Mouse (Mus musculus) right cerebral cortex, adult 18-20 months (tissue): ENCODE data around the gene Cers2.

Experiments used
- DNase-seq: peaks from one replicate; pipeline ENCODE4 v3.0.0; 2022; ENCODE audit warnings: mixed read lengths

The Cers2 gene

DNA sequence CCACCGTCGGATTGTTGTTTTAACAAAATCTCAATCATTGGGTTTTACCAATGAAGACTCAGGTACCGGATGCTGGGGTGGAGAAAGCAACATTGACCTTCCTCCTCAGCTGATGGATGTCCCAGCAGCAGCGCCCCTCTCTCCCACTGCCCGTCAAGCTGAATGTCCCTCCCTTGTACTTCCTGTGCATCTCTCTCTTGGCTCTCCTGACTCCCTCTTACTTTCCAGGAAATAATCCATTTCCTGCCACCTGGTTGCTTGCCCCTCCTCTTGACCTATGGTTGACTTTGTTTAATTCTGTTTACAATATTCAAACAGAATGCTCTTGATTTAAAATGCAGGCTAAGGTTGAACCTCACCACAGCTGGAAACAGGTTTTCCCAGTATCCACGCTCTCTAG, 24.4 kb upstream of the Cers2 start:
- no peak for DNase-seq

DNA sequence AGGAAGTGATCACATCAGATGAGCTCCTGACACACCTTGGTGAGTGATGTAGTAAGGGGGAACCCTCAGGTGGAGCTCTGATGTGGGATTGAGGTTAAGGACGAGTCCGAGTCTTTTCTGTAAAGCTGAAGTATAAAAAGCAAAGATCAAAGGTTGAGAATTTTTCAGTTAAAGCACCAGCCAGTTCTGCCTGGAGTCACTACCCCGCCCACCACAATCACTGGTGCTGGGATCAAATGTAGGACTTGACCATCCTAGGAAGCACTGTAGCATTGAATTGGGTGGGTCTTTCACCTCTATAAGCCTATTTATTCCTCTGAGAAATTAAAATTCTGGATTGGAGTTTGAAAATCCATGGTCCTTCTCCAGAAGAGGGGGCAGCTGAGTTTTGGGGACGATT, 23.6 kb upstream of the Cers2 start:
- no peak for DNase-seq

DNA sequence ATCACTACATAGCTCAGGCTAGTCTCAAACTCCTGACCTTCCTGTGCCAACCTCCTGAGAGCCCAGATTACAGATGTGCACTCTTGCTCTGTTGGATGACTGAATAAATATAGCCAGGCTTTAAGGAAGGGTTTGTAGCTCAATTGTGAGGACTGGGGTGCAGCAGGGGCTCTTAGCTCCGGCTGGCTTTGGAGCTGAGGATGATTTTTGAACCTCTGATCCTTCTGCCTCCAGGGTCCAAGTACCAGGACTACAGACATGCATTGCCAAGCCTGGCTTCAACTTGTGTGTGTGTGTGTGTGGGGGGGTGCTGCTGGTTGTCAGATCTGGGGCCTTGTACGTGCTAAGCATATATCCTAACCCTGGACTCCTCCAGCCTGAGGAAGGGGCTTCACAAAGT, 21.7 kb upstream of the Cers2 start:
- no peak for DNase-seq

DNA sequence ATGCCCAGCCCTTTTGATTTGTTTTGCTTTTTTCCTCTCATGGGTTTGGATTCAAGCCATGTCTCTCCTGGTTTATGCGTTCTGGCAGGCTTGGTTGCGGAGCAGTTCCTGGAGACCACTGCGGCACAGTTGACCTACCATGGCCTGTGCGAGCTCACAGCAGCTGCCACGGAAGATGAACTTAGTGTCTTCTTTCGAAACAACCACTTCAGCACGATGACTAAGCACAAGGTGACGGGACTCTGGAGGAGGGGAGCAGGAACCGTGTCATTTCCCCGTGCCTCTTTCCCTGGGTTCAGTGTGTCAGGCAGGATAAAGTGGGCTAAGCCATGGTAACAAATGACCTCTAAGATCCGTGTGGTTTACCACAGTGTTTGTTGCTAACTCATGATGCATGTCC, 21.1 kb upstream of the Cers2 start:
- DNase-seq, result no peak

DNA sequence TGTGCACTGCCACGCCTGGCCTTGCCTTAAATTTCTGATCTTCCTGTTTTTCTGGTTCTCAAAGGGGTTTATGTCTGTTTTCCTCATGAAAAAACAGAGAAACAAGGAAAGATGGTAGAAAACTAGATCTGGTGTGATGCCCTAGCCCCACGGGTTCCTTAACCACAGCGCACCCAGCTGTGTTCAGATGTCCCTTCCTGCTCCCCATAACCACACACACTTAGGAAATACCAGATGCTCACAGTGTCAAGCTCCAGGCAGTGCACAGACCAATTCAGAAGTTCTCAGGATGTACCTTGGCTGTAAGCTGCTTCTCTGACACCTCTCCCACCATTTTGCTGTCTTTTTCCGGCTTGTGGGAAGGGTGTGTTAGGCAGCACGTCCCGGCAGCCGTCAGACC, 20.3 kb upstream of the Cers2 start:
- DNase-seq, result no peak

DNA sequence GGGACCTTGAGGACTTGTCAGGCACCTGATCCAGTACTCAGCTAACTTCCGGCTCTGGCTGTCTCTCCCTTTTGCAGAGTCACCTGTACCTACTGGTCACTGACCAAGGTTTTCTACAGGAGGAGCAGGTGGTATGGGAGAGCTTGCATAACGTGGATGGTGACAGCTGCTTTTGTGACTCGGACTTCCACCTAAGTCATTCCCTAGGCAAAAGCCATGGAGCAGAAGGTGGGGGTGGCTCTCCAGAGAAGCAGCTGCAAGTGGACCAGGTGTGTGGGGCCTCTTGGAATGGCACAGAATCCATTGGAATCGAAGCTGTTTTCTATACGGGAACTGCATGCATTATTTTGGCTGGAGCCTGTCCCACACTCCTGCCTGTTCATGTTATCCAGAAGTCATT, 19.9 kb upstream of the Cers2 start:
- no peak for DNase-seq

DNA sequence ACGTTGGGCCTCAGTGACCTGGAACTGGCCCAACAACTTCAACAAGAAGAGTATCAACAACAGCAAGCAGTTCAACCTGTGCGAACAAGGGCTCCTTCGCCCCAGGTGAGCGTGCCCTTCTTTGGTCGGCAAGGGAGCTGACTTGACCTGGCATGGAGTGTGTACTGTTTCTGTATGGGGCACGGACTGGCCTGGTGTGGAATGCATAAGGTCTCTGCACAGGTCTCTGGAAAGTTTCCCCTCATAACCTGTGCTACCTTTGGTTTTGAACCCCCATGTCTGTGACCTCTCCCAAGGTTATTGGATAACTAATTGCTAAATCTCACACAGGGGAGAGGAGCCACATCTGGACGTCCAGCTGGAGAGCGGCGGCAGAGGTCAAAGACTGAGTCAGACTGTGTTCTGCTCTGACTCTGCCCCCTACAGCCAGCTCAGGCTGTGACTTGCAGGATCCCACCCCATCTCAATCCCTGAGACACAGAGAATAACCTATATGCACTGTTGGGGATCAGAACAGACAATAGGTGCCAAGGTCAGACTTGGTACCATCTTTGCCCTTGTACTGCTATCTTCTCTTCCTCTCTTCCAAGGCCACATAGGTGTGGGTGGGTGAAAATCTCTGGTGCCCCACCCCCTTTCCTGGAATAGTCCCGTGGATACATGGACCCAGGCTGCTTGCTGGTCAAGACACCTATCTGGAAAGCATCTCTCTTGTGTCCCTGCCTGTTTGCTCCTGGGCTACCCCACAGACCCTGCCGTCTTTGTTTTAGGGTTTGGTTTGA, 19.1 kb upstream of the Cers2 start:
- DNase-seq, result no peak

DNA sequence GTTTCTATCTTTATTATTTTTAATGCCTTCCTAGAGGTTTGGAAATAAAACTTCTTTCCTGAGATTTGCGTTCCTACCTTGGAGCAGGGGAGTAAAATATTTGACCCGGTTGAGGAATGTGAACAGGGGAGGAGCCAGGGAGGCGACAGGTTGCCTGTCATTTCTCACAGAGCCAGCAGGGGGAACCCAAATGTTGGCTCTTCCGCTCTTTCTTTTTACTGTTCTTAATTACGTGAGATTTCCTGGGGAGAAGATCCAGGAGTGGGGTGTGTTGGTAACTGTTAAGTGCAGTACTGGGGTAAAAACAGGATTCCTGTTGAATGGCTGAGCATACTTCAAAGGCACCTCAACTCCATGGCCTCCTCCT, 18.5 kb upstream of the Cers2 start:
- DNase-seq, result no peak

DNA sequence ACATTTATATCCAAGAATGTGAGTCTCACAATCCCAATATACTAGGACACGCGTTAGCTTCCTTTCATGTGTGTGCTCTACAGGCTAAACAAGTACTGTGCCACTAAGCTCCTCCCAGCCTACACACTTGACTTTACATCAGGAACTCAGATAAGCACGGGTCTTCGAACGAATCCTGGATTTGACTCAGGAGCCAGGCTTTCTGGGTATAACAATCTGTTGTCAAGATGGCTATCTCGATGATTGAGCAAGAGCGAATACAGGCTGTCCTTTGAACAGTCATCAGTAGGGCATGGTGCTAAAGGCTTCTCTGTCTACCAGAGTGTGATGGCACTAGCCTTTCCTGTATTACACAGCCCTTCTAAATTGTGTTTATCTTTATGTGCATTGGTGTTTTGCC, 16.6 kb upstream of the Cers2 start:
- no peak for DNase-seq

DNA sequence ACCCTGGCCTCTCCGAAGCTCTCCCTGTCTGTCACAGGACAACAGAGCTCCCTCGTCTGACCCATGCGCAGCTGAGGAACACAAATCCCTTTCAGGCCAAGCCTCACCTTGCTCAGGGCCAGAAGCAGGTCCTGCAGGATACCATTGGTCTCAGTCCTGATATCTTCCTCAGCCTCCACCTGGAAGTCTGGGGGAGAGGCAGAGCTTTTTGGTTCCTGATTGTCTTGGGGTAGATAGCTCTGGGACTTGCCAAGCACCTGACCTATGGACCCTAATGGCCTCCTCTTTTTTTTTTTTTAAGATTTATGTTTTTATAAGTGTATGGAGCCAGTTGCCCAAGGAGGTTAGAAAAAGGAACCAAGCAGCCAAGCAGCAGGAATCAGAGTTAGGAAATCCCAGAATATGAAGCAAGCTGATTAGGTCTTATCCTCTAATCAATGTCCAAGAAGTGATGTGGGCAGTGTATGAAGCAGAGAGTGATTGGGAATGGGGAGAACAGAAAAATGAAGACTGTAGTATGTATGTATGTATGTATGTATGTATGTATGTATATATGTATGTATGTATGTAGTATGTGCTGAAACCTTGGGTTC, 13.3 kb upstream of the Cers2 start:
- no peak for DNase-seq

DNA sequence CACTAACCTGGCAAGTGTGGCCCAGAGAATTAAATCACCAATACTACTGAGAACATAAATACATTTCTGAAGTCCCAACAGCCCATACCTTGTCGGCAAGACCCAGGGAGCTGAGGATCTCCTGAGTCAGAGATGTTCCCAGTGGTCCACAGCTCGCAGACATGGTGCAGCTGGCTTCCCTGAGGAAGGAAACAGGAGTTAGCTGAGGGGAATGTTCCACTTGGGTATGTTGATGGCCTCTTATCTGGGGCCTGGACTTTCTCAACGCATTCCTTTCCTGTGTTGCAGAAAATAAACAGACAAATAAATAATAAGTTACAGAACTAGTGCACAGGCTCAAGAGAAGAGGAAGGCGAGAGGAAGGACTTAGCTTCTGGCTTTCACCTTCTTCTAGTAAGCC, 8.3 kb upstream of the Cers2 start:
- no peak for DNase-seq

DNA sequence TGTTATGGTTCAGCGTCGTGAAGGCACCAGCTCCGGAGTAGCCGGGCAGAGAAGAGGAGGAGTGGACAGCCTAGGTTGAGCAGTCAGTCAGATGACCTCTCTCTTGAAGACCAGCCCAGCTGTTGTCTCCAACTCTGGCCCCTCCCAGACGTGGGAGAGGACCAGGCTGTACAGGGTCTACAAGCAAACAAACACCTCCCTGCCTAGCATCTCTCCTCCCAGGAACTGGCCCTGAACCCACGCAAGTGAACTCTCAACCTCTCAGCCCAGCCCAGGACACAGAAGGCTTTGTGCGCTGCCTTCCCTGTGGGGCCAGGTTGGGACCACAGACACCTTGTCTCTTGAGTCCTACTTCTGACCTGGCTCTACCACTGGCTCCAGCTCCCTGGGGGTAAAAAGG, 7.5 kb upstream of the Cers2 start, which contains the start of gene Anxa9:
Gene Anxa9, minus strand, starts transcription at position 77 of the 400 bp plus-strand sequence.
- DNase-seq, result no peak

DNA sequence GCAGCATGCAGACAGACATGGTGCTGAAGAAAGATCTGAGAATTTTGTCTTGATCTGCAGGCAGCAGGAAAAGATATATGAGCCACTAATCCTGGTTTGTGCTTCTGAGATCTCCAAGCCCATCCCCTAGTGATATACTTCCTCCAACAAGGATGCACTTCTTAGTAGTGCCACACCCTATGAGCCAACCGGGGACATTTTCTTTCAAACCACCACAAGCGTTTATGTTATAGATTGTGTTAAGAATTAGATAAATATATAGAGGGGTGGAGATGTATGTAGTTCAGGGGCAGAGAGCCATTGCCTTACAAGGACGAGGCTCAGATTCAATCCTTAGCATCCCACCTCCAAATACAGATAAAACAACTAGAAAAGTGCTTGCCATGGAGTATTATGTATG, 4.1 kb upstream of the Cers2 start:
- DNase-seq, result no peak

DNA sequence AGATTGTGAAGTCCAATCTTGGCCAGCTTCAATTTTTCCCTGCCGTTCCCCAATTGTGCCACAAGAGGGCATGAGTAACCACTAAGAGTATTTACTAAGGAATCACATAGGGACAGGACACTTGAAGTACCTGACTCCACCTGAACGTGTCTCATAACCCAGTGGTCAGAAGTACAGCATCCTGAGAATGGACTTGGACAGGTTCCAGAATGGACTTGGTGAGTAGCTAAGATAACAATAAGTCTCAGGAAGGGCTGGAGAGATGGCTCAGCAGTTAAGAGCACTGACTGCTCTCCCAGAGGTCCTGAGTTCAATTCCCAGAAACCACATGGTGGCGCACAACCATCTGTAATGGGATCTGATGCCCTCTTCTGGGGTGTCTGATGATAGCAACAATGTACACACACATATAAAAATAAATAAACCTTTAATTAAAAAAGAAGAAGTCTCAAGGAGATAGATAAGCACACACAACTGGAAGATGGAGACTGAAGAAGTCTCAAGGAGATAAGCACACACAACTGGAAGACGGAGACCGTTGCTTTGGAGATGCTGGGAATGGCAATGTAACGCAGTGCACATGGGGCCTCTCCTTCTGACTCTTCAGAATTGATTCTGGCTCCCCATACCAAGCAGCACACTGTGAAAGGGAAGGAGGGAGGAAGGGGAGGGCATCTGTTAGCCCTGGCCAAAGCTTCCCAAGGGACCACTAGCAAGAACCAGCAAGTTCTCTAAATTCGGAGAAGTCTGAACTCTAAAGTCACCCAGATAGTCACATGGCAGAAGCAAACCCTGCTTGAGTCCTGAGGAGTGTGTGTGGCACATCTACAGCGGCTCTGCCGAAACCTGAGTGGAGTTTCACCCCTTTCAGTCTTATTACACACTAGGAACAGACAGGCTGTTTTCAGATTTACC, 3.4 kb upstream of the Cers2 start:
- peak; percentile 60 for DNase-seq

DNA sequence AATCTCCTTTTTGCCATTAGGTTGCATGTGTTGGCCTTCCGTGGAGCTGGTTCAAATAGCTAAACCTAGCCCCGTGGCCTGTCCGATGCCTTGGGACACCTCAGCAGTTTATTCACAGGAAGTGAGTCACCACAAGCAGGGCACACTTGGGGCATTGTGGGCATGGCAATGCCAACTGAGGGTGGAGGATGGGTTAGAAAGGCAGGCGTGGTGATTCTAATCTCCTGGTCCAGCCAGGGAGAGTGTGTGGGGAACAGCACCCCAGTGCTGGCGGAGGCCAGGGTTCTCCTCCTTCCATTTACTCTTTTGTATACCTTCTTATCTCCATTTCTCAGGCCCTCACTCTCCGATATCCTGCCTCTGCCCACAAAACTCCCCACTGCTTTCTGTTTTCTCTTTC, 2.0 kb upstream of the Cers2 start:
- DNase-seq, result no peak

DNA sequence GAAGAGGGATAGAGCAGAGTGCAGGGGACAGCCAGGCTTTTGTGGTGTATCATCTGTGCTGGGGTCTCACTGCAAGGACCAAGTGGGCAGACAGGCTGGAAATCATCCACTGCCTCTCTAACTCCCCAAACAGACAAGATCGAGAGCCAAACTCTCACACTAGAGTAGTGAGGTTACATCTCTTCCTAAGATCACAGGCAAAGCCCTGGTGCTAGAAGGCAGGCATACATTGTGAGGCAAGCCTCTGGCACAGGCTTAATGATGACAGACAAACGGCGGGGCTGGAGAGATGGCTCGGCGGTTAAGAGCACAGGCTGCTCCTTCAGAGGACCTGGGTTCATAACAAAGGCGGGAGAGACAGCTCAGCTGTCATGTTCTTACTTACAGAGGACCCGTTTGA, 1.1 kb upstream of the Cers2 start:
- no peak for DNase-seq

DNA sequence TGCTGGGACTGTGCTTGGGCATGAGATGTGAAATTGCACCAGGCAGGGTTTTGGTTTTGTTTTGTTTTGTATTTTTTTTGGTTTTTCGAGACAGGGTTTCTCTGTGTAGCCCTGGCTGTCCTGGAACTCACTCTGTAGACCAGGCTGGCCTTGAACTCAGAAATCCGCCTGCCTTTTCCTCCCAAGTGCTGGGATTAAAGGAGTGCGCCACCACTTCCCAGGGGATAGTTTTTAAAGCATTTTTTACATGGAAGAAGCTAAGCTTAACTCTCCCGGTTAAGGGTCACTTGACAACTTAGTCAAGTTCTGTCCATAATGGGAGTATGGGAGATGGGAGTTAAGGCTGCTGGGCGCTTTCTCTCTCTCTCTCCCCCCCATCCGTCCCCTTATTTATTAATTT, 516 bp upstream of the Cers2 start:
- no peak for DNase-seq

DNA sequence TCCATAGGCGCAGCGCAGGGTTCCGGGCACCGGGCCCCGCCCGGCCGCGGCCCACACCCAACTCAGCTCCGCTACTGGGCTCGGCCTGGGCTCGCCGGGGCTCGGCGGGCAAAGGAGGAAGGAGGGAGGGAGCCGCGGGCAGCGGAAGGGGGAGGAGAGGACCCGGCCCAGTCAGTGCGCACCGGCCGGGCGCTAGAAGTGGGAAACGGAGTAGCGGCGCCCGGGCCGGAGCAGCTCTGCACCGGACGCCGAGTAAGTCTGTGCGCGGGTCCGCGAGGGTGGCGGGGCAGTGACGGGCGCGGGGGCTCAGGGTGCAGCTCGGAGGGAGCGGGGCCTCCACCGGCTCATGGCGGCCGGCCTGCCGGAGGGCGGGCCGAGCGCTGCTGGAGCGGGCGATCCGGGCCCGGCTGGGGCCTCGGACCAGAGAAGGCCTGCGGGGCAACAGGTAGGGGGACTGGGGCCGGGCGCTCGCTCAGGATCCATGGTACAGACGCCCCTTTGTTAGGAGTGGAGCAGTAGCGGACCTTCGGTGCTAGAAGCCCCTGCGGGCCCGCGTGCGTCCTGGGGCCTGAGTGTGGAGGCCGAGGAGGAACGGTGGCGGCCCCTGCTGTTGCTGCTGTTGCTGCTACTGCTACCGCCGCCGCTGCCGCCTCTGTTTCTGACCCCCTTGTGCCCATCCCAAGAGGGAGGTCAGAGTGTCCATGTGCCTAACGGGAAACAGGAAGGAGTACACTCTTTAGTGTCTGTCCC, 678 bp downstream of the Cers2 start:
- DNase-seq, result peak; percentile 66

DNA sequence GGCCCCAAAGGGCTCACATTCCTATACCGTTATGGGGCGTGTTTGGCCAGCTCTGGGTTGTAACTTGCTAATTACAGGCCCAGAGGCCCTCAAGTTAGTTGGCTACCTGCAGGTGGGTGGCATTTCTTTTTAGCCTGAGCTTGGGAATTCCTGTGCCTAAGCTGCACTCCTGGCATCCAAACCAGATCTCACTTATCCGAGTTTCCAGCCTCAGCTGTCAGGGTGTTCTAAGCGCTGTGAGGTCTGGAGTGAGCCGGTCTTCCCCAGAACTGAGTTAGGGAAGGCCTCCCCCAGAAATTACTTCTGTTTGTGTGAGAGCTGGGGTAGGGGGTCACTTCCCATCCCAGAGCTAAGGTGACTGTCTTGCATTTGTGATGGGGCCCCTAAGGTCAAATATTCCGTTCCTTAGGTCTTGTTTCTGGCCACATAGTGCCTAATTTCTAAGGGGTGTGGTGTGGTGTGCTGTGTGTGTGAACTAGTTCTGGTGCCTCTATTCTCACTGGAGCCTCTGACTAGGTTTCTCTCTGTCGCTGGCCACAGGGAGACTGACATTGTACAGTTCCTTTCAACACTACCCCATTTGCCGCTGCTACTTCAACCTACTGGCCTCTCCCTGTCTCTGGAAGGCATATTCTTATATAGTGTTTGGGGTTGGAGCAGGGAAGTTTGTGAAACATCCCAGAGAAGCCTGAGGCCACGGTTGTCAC, 1.4 kb downstream of the Cers2 start:
- DNase-seq, result no peak

DNA sequence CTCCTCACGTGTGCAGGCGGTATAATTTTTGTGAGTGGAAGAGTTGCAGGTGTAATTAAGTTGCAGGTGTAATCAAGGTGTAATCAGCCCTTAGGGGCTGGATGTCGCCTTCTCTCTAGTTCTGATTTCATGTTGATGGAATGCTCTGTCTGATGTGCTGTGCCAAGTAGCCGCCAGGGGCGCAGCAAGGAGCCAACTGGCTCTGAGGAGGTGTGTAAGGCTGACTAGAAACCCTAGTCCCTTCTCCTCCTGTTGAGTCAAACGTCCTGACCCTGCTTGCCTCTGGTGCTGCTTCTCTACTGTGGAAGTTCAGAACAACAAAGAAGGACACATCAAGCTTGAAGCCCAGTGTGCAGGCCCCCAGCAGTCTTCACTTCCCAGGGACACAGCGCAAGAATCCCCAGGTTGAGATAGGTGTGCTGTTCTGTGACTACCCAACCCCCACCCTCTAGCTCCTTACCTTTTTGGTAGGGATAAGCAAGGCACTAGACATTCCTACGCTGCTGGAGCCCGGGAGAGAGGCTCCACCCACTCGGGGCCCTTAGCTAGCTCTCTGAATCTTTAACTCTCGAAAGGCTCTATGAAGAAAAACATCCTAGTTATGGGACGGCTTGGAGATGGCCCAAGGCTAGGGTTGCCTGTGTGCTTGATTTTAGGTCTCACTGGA, 3.0 kb downstream of the Cers2 start:
- DNase-seq, result peak; percentile 65

DNA sequence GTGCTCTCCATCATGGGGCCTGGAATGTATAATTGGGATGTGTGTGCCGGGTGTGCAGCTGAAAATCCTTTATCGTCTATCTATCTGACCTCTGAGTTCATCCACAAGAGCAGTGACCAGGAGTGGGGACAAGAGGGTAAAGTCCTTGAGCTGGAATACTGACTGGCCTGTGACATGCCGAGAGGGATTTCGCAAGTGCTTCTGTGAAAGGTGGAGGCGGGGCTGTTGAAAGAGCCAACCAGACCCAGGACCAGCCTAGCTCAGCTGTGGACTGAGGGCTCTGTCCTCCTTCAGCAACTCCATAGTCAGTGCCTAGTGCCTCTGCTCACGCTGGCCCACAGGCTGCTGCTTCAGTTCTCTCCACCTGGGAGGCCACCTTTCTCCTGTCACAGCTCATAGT, 4.0 kb downstream of the Cers2 start:
- DNase-seq, result no peak

DNA sequence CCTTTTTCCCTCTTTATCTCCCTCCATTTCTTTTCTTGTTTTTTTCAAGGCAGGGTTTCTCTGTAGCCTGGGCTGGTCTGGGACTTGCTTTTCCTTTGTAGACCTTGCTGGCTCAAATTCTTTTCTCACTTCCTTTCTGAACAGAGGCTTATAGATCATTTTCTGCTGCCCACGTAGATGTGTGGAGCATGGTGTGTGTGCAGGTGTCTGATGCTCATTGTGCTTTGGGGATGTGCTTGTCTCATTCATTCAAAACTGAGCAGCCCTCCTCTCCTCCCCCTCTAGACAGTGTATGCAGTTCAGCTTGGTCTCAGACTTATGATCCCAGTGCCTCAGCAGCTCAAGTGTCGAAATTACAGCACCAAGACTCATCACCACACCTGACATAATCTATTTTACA, 4.5 kb downstream of the Cers2 start:
- DNase-seq, result no peak
